Mouse (Mus musculus): ENCODE data around the gene Dusp14. TPM values are rescaled to one million over a fixed set of nuclear protein-coding genes. Genes with fewer than 3 reads are reported as not detected.

The Dusp14 gene
- polyA plus RNA-seq (2012; rRNA removed) = 4.7 and 6.7 TPM in 2 replicates

- WGBS = 47% methylated on average over 11 of the region's 11 CpGs
- no peak for DNase-seq (ENCODE audit: low read depth, low spot score)
Measured at GRCm38 (mm10) chr11:84069034-84069370, at the start of gene Dusp14. Gene Dusp14 (minus strand): TSS chr11:84069261.

GRCm38 (mm10) chr11:84117431-84117830 lies 48.4 kb upstream of the Dusp14 start:
- WGBS = 93% methylated on average over 4 of the region's 4 CpGs
- DNase-seq (ENCODE audit: low read depth, low spot score) = no peak

- 58% methylated on average over 2 of the region's 2 CpGs for WGBS
- no peak for DNase-seq (ENCODE audit: low read depth, low spot score)
Measured at GRCm38 (mm10) chr11:84116221-84116620, 47.2 kb upstream of the Dusp14 start.

- no peak for DNase-seq (ENCODE audit: low read depth, low spot score)
- WGBS = 69% methylated on average over 9 of the region's 9 CpGs
Measured at GRCm38 (mm10) chr11:84115646-84116045, 46.6 kb upstream of the Dusp14 start.

- DNase-seq (ENCODE audit: low read depth, low spot score) = no peak
- 88% methylated on average over 5 of the region's 5 CpGs for WGBS
Measured at GRCm38 (mm10) chr11:84113623-84114022, 44.6 kb upstream of the Dusp14 start.

GRCm38 (mm10) chr11:84107137-84107536 lies 38.1 kb upstream of the Dusp14 start:
- 56% methylated on average over 2 of the region's 2 CpGs for WGBS
- no peak for DNase-seq (ENCODE audit: low read depth, low spot score)

GRCm38 (mm10) chr11:84104036-84104435 lies 35.0 kb upstream of the Dusp14 start:
- WGBS = 90% methylated on average over 6 of the region's 6 CpGs
- no peak for DNase-seq (ENCODE audit: low read depth, low spot score)

- DNase-seq (ENCODE audit: low read depth, low spot score) = no peak
Measured at GRCm38 (mm10) chr11:84101182-84101581, 32.1 kb upstream of the Dusp14 start.

- WGBS = 62% methylated on average over 5 of the region's 5 CpGs
- no peak for DNase-seq (ENCODE audit: low read depth, low spot score)
Measured at GRCm38 (mm10) chr11:84097251-84097998, 28.4 kb upstream of the Dusp14 start.

GRCm38 (mm10) chr11:84095084-84095483 lies 26.0 kb upstream of the Dusp14 start:
- DNase-seq (ENCODE audit: low read depth, low spot score) = no peak
- 86% methylated on average over 4 of the region's 4 CpGs for WGBS

GRCm38 (mm10) chr11:84090572-84090971 lies 21.5 kb upstream of the Dusp14 start:
- WGBS = 90% methylated on average over 8 of the region's 8 CpGs
- no peak for DNase-seq (ENCODE audit: low read depth, low spot score)

GRCm38 (mm10) chr11:84081901-84082300 lies 12.8 kb upstream of the Dusp14 start:
- 95% methylated on average over 5 of the region's 5 CpGs for WGBS
- no peak for DNase-seq (ENCODE audit: low read depth, low spot score)

- DNase-seq (ENCODE audit: low read depth, low spot score) = no peak
- WGBS = 74% methylated on average over 3 of the region's 3 CpGs
Measured at GRCm38 (mm10) chr11:84080327-84080726, 11.3 kb upstream of the Dusp14 start.

GRCm38 (mm10) chr11:84079887-84080286 lies 10.8 kb upstream of the Dusp14 start:
- 57% methylated on average over 4 of the region's 4 CpGs for WGBS
- no peak for DNase-seq (ENCODE audit: low read depth, low spot score)

- no peak for DNase-seq (ENCODE audit: low read depth, low spot score)
- WGBS = 89% methylated on average over 11 of the region's 11 CpGs
Measured at GRCm38 (mm10) chr11:84079361-84079760, 10.3 kb upstream of the Dusp14 start.

- DNase-seq (ENCODE audit: low read depth, low spot score) = no peak
- 81% methylated on average over 9 of the region's 9 CpGs for WGBS
Measured at GRCm38 (mm10) chr11:84078601-84079000, 9.5 kb upstream of the Dusp14 start.

GRCm38 (mm10) chr11:84077008-84077407 lies 7.9 kb upstream of the Dusp14 start:
- WGBS = 72% methylated on average over 2 of the region's 2 CpGs

GRCm38 (mm10) chr11:84073816-84074764 lies 5.0 kb upstream of the Dusp14 start:
- 16% methylated on average over 7 of the region's 7 CpGs for WGBS

More at GRCm38 (mm10) chr11:84077008-84077407, 7.9 kb upstream of the Dusp14 start:
- DNase-seq (ENCODE audit: low read depth, low spot score) = no peak

GRCm38 (mm10) chr11:84072904-84073651 lies 4.0 kb upstream of the Dusp14 start:
- no peak for DNase-seq (ENCODE audit: low read depth, low spot score)
- 54% methylated on average over 9 of the region's 9 CpGs for WGBS

More at GRCm38 (mm10) chr11:84073816-84074764, 5.0 kb upstream of the Dusp14 start:
- DNase-seq (ENCODE audit: low read depth, low spot score) = no peak
